Mouse (Mus musculus): ENCODE results near the gene Kdm1a. TPM values are rescaled to one million over a fixed set of nuclear protein-coding genes. Genes with fewer than 3 reads are reported as not detected.

Gene Kdm1a
- polyA plus RNA-seq, 1 experiment from 2014 or later = 38.9 TPM

- Histone ChIP-seq H3K9ac (ENCODE audit: low read depth, low read length) (no peak overlapping the region), H3K4me1 (ENCODE audit: control insufficient read depth, insufficient read depth, low read length) (peaks cover 19% of the 10 kb centered on the region), H3K27me3 (ENCODE audit: control insufficient read depth, insufficient read depth, low read length) (no peaks in the 10 kb centered on the region), H3K36me3 (ENCODE audit: control insufficient read depth, insufficient read depth, low read length) (peaks cover 22% of the 10 kb centered on the region), H3K9me3 (replicated peaks; ENCODE audit: control insufficient read depth, low read length) (no peaks in the 10 kb centered on the region), H3K4me3 (ENCODE audit: low read depth, low read length) (no peak overlapping the region), H3K4me2 (no peak overlapping the region), H3K27ac (ENCODE audit: low read depth, low read length) (no peak overlapping the region)
- WGBS (ENCODE audit: insufficient replicate concordance) = 90% methylated on average over 3 of the region's 3 CpGs
- no peak for ATAC-seq (replicated peaks; ENCODE audit: insufficient number of reproducible peaks, low FRiP score, low TSS enrichment)
These were observed 57.4 kb downstream of the Kdm1a start for GRCm38 (mm10) chr4:136545151-136545550.

- Histone ChIP-seq H3K4me1 (ENCODE audit: control insufficient read depth, insufficient read depth, low read length) (no peaks in the 10 kb centered on the region), H3K4me3 (ENCODE audit: low read depth, low read length) (no peak overlapping the region), H3K9ac (ENCODE audit: low read depth, low read length) (no peak overlapping the region), H3K36me3 (ENCODE audit: control insufficient read depth, insufficient read depth, low read length) (peaks cover 3% of the 10 kb centered on the region; the same call in 1 of the 2 replicates), H3K27ac (ENCODE audit: low read depth, low read length) (no peak overlapping the region), H3K9me3 (replicated peaks; ENCODE audit: control insufficient read depth, low read length) (no peaks in the 10 kb centered on the region), H3K27me3 (ENCODE audit: control insufficient read depth, insufficient read depth, low read length) (no peaks in the 10 kb centered on the region), H3K4me2 (no peak overlapping the region)
- no peak for ATAC-seq (replicated peaks; ENCODE audit: insufficient number of reproducible peaks, low FRiP score, low TSS enrichment)
- WGBS (ENCODE audit: insufficient replicate concordance) = 23% methylated on average over 4 of the region's 4 CpGs
These were observed 76.1 kb downstream of the Kdm1a start for GRCm38 (mm10) chr4:136526412-136526811.

- no peak overlapping the region for H3K4me2 ChIP-seq
- WGBS (ENCODE audit: insufficient replicate concordance) = 76% methylated on average over 2 of the region's 2 CpGs
- no peak for ATAC-seq (replicated peaks; ENCODE audit: insufficient number of reproducible peaks, low FRiP score, low TSS enrichment)
These were observed 78.2 kb downstream of the Kdm1a start for GRCm38 (mm10) chr4:136524309-136524708.

GRCm38 (mm10) chr4:136521898-136522297 is 80.6 kb downstream of the Kdm1a start:
- Histone ChIP-seq H3K9ac (ENCODE audit: low read depth, low read length) (no peak overlapping the region), H3K9me3 (replicated peaks; ENCODE audit: control insufficient read depth, low read length) (no peaks in the 10 kb centered on the region), H3K27me3 (ENCODE audit: control insufficient read depth, insufficient read depth, low read length) (no peaks in the 10 kb centered on the region), H3K4me3 (ENCODE audit: low read depth, low read length) (no peak overlapping the region), H3K36me3 (ENCODE audit: control insufficient read depth, insufficient read depth, low read length) (no peaks in the 10 kb centered on the region), H3K4me2 (no peak overlapping the region), H3K27ac (ENCODE audit: low read depth, low read length) (no peak overlapping the region), H3K4me1 (ENCODE audit: control insufficient read depth, insufficient read depth, low read length) (no peaks in the 10 kb centered on the region)
- no peak for ATAC-seq (replicated peaks; ENCODE audit: insufficient number of reproducible peaks, low FRiP score, low TSS enrichment)
- 76% methylated on average over 5 of the region's 5 CpGs for WGBS (ENCODE audit: insufficient replicate concordance)

More at GRCm38 (mm10) chr4:136524309-136524708, 78.2 kb downstream of the Kdm1a start:
- no peaks in the 10 kb centered on the region for H3K9me3 ChIP-seq (replicated peaks; ENCODE audit: control insufficient read depth, low read length)
- no peak overlapping the region for H3K9ac ChIP-seq (ENCODE audit: low read depth, low read length)
- no peak overlapping the region for H3K27ac ChIP-seq (ENCODE audit: low read depth, low read length)
- no peaks in the 10 kb centered on the region for H3K4me1 ChIP-seq (ENCODE audit: control insufficient read depth, insufficient read depth, low read length)
- H3K36me3 ChIP-seq (ENCODE audit: control insufficient read depth, insufficient read depth, low read length) = no peaks in the 10 kb centered on the region
- no peaks in the 10 kb centered on the region for H3K27me3 ChIP-seq (ENCODE audit: control insufficient read depth, insufficient read depth, low read length)
- H3K4me3 ChIP-seq (ENCODE audit: low read depth, low read length) = no peak overlapping the region

GRCm38 (mm10) chr4:136519866-136520265 is 82.7 kb downstream of the Kdm1a start:
- H3K4me2 ChIP-seq = no peak overlapping the region
- no peak for ATAC-seq (replicated peaks; ENCODE audit: insufficient number of reproducible peaks, low FRiP score, low TSS enrichment)
- no peaks in the 10 kb centered on the region for H3K36me3 ChIP-seq (ENCODE audit: control insufficient read depth, insufficient read depth, low read length)
- no peaks in the 10 kb centered on the region for H3K9me3 ChIP-seq (replicated peaks; ENCODE audit: control insufficient read depth, low read length)
- no peaks in the 10 kb centered on the region for H3K27me3 ChIP-seq (ENCODE audit: control insufficient read depth, insufficient read depth, low read length)
- no peak overlapping the region for H3K9ac ChIP-seq (ENCODE audit: low read depth, low read length)
- H3K4me3 ChIP-seq (ENCODE audit: low read depth, low read length) = no peak overlapping the region
- H3K27ac ChIP-seq (ENCODE audit: low read depth, low read length) = no peak overlapping the region
- H3K4me1 ChIP-seq (ENCODE audit: control insufficient read depth, insufficient read depth, low read length) = peaks cover 4% of the 10 kb centered on the region; the same call in 1 of the 2 replicates

GRCm38 (mm10) chr4:136518576-136518975 is 83.9 kb downstream of the Kdm1a start:
- ATAC-seq (replicated peaks; ENCODE audit: insufficient number of reproducible peaks, low FRiP score, low TSS enrichment) = no peak
- Histone ChIP-seq H3K9me3 (replicated peaks; ENCODE audit: control insufficient read depth, low read length) (no peaks in the 10 kb centered on the region), H3K27me3 (ENCODE audit: control insufficient read depth, insufficient read depth, low read length) (no peaks in the 10 kb centered on the region), H3K36me3 (ENCODE audit: control insufficient read depth, insufficient read depth, low read length) (no peaks in the 10 kb centered on the region), H3K9ac (ENCODE audit: low read depth, low read length) (no peak overlapping the region), H3K4me2 (no peak overlapping the region), H3K27ac (ENCODE audit: low read depth, low read length) (no peak overlapping the region), H3K4me3 (ENCODE audit: low read depth, low read length) (no peak overlapping the region), H3K4me1 (ENCODE audit: control insufficient read depth, insufficient read depth, low read length) (peaks cover 4% of the 10 kb centered on the region; the same call in 1 of the 2 replicates)
- WGBS (ENCODE audit: insufficient replicate concordance) = 83% methylated on average over 2 of the region's 2 CpGs

GRCm38 (mm10) chr4:136518141-136518540 is 84.4 kb downstream of the Kdm1a start:
- H3K27ac ChIP-seq (ENCODE audit: low read depth, low read length) = no peak overlapping the region
- WGBS (ENCODE audit: insufficient replicate concordance) = 77% methylated on average over 2 of the region's 2 CpGs
- H3K36me3 ChIP-seq (ENCODE audit: control insufficient read depth, insufficient read depth, low read length) = no peaks in the 10 kb centered on the region
- H3K27me3 ChIP-seq (ENCODE audit: control insufficient read depth, insufficient read depth, low read length) = no peaks in the 10 kb centered on the region
- no peak overlapping the region for H3K4me3 ChIP-seq (ENCODE audit: low read depth, low read length)
- ATAC-seq (replicated peaks; ENCODE audit: insufficient number of reproducible peaks, low FRiP score, low TSS enrichment) = no peak
- no peak overlapping the region for H3K9ac ChIP-seq (ENCODE audit: low read depth, low read length)
- H3K9me3 ChIP-seq (replicated peaks; ENCODE audit: control insufficient read depth, low read length) = no peaks in the 10 kb centered on the region
- H3K4me1 ChIP-seq (ENCODE audit: control insufficient read depth, insufficient read depth, low read length) = peaks cover 5% of the 10 kb centered on the region
- H3K4me2 ChIP-seq = no peak overlapping the region

GRCm38 (mm10) chr4:136512905-136513304 is 89.6 kb downstream of the Kdm1a start:
- 0 out of 2 replicates have a peak overlapping the region, but pooled peaks have one; percentile 22 for H3K9ac ChIP-seq (ENCODE audit: low read depth, low read length)
- no peak overlapping the region for H3K4me2 ChIP-seq
- H3K27me3 ChIP-seq (ENCODE audit: control insufficient read depth, insufficient read depth, low read length) = no peaks in the 10 kb centered on the region
- ATAC-seq (replicated peaks; ENCODE audit: insufficient number of reproducible peaks, low FRiP score, low TSS enrichment) = no peak
- no peaks in the 10 kb centered on the region for H3K36me3 ChIP-seq (ENCODE audit: control insufficient read depth, insufficient read depth, low read length)
- H3K27ac ChIP-seq (ENCODE audit: low read depth, low read length) = no peak overlapping the region
- no peaks in the 10 kb centered on the region for H3K9me3 ChIP-seq (replicated peaks; ENCODE audit: control insufficient read depth, low read length)
- no peak overlapping the region for H3K4me3 ChIP-seq (ENCODE audit: low read depth, low read length)
- peaks cover 18% of the 10 kb centered on the region for H3K4me1 ChIP-seq (ENCODE audit: control insufficient read depth, insufficient read depth, low read length)

GRCm38 (mm10) chr4:136511708-136512107 is 90.8 kb downstream of the Kdm1a start:
- Histone ChIP-seq H3K4me1 (ENCODE audit: control insufficient read depth, insufficient read depth, low read length) (peaks cover 18% of the 10 kb centered on the region), H3K36me3 (ENCODE audit: control insufficient read depth, insufficient read depth, low read length) (no peaks in the 10 kb centered on the region), H3K9me3 (replicated peaks; ENCODE audit: control insufficient read depth, low read length) (no peaks in the 10 kb centered on the region), H3K4me2 (no peak overlapping the region), H3K27me3 (ENCODE audit: control insufficient read depth, insufficient read depth, low read length) (no peaks in the 10 kb centered on the region), H3K9ac (ENCODE audit: low read depth, low read length) (no peak overlapping the region), H3K27ac (ENCODE audit: low read depth, low read length) (no peak overlapping the region), H3K4me3 (ENCODE audit: low read depth, low read length) (no peak overlapping the region)
- ATAC-seq (replicated peaks; ENCODE audit: insufficient number of reproducible peaks, low FRiP score, low TSS enrichment) = no peak
- WGBS (ENCODE audit: insufficient replicate concordance) = 50% methylated on average over 4 of the region's 4 CpGs

Measured in heart, embryonic 11.5 days (tissue).